Mouse (Mus musculus) brain, embryonic 14.5 days (tissue): Measurements from ENCODE around the gene Zbtb4.

Experiments used
- CTCF ChIP-seq: fragments of 200-500 bp; IDR thresholded peaks from 2 replicates; pipeline ENCODE4 v1.5.1; 2012; ENCODE audit warnings: inconsistent platforms, mild to moderate bottlenecking, moderate library complexity, borderline replicate concordance; ENCODE audit not compliant: insufficient read depth, insufficient read length; ENCODE audit errors: extremely low read depth
- POLR2A ChIP-seq: fragments of 200-500 bp; IDR thresholded peaks from 2 replicates; pipeline ENCODE4 v1.6.1; 2012; ENCODE audit warnings: mild to moderate bottlenecking, inconsistent platforms, borderline replicate concordance; ENCODE audit not compliant: poor library complexity, insufficient read depth, insufficient read length, severe bottlenecking; ENCODE audit errors: extremely low read depth

- no peak for TF ChIP-seq CTCF
- no peak for TF ChIP-seq POLR2A
These were observed 12.0 kb downstream of the Zbtb4 start for GRCm38 (mm10) chr11:69777504-69778257.
